Mouse (Mus musculus) monocyte, adult 2 months (primary cell): ENCODE results near the gene Col5a3.

Experiments used
- DNase-seq, 2 experiments: peaks; one replicate each; pipeline ENCODE4 v3.0.0; 2022; ENCODE audit warnings: low spot score in 2 of 2, low read depth in 1 of 2

Col5a3 gene

DNA sequence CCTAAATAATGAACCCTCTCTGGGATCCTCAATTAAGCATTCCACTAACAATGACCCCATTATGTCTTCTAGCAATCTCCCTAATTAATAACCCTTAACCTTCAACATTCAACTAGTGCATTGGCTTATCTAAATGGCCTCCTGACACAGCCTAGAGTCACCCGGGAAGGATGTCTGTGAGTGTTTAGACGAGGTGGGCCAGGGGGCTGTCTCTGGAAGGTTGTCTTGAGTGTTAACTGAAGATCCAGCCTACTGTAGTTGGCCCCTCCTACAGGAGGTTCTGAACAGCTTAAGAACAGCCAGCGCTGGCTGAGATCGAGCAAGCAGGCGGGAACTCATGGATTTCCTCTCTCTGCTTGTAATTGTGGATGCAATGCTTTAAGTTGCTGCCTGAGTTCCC lies 9.2 kb downstream of the Col5a3 start:
- no peak for DNase-seq

GRCm38 (mm10) chr9:20805159-20805495 lies 9.7 kb downstream of the Col5a3 start:
- DNase-seq: no peak

DNA sequence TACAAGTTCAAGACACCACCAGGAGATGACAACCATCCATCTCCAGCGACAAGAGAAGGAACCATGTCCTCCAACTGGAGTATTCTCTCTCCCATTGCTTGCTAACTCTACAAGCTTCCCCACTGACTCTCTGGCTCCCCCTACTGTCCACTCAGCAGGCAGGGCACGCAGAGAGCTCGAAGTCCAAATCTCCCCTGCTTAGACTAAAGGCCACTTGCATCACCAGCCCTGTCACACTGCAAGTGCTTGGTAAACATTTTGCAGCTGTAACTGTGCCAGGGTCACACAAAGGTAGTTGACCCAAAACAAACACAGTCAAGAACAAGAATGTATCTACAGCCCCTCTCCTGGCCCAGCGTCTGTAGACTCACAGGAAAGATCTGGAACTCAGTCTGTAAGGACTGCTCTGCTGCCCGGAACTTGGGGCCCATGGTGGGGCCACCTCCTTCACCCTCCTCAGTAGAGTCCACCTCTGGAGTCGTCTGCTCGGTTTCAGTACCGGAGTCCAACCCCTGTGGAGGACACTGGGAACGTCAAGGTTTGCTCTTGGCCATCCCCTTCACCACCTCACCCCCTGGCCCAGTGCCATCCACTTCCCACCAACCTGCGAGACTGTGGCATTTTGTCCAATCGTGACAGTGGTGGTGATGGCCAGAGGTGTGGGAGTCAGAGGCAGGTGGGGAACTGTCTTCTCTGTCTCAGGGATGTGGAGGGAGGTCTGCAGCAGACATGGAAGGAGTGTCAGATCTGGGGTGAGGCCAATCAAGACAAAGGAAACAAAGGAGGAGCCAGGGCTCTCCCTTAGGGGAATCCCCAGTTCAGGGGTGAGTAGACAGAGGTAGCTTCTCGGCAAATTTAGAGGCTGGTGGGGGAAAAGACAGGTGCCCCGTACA lies 10.4 kb downstream of the Col5a3 start:
- peak in 1 of 2 experiments; percentile 11 for DNase-seq

DNA sequence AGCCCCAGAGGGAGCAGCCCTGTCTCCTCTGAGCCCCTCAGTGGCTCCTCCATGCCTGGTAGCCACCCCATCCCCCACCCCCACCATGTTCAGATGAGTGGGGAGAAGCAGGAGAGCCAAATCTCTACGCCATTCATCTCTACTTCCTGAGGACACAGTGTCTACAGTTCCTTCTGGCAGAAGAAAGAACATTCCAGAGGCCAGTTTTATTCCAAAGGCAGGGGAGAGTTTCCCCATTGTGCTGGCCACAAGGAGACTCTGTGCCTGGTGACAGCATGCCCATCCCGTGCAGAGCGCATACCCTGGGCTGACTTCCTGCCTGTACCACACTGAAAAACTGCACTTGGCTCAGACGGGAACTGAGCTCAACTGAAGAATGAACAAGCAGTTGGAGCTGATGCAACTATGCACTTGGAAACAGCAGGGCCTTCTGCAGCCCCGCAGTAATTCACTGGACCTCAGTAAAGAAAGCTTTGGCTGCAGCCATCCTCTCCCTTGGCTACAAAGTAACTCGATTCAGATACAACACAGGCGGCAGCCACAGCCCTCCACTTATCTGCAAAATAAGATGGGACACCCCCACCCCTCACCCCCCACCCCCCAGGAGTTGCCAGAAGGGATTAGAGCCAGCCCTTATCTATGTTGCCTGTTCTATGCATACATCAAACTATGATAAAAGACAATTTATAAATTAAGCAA lies 20.6 kb downstream of the Col5a3 start:
- no peak for DNase-seq

- no peak for DNase-seq
Measured at GRCm38 (mm10) chr9:20790345-20790744, 24.5 kb downstream of the Col5a3 start.

DNA sequence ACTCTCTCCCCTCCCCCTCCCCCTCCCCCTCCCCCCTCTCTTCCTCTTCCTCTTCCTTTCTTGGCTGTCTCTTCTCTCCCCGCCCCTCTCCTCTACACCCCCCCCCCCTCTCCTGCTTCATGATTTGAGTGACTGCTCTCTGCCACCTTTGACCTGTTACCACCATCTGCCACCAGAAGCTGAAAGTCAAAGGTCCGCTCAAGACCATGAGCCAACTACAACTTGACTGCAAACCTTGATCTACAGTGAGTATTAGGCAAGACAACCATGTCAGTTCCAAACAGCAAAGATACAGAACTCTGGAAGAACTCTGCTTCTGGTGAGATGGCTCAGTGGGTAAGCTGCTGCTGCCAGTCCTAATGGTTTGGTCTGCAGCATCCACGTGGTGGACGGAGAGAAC lies 25.2 kb downstream of the Col5a3 start:
- no peak for DNase-seq

DNA sequence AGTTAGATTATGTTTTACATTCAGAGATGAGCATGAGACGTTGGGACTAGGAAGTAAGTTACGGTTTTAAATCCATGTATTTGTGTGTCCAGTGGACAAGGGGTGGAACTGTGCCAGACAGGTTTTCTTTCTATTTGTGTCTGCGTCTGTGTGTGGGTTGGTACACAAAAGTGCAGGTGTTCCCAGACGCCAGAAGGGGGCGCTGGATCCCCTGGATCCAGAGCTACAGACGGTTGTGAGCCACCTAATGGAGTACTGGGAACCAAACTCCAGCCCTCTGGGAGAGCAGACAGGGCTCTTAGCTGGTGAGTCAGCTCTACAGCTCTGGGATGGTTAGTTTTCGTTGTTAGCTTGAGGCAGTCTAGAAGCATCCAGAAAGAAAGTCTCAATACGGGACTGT lies 26.9 kb downstream of the Col5a3 start:
- DNase-seq: no peak

- no peak for DNase-seq
Measured at GRCm38 (mm10) chr9:20785055-20785454, 29.8 kb downstream of the Col5a3 start.

DNA sequence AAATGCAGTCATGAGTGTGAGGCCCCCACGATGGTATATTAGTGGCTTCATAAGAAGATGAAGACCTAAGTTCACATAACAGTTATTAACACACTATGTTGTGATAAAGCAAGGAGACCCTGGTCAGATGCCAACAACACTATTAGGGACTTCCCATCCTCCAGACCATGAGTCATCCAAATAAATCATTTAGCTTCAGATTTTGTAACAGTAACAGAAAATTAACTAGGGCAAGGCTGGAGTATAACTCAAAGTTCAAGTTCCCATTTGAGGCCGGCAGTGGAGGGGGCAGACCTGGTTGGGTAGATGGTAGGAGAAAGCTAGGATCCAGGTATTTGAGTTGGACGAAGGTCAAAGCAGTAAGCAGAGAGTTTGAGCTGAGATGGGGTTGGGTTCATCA lies 33.6 kb downstream of the Col5a3 start:
- no peak for DNase-seq

DNA sequence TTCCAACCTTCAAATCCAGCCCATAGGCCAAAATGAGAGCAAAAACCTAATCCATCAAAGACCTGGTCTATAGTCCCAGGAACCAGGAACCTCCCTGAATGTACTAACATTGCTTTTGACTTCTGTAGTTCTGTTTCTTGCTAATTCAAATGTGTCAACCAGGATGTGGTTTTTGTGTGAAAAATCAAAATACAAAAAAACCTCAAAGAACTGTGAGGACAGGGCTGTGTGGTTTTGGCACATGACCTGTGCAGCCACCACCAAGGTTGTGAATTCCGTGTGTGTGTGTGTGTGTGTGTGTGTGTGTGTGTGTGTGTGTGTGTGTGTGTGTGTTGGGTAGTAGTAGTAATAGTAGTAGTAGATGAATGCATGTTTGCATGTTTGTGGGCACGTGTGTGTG lies 49.6 kb downstream of the Col5a3 start:
- DNase-seq: no peak

- no peak for DNase-seq
Measured at GRCm38 (mm10) chr9:20763099-20763498, 51.8 kb downstream of the Col5a3 start.

GRCm38 (mm10) chr9:20762197-20762961 lies 52.5 kb downstream of the Col5a3 start:
- no peak for DNase-seq

GRCm38 (mm10) chr9:20761388-20761787 lies 53.5 kb downstream of the Col5a3 start:
- DNase-seq: no peak

DNA sequence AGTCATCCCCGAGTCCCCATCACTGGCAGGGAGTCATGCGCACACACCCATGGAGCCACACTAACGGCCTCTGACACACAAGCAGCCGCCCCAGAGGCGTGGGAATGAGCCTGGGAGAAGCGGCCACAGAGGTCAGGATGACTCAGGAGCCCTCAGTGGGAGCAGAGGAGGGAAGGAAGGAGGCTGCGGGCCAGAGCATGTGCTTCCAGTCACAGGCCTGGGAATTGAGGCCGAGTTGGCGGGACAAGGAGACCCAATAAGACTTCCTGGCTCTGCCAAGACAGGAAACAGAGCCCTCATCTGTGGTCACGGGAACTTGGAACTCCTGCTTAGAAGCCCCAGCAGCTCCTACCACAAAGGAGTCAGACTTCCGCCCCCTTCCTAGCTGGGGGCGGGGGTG lies 54.1 kb downstream of the Col5a3 start:
- no peak for DNase-seq

- DNase-seq: no peak
Measured at GRCm38 (mm10) chr9:20758896-20759295, 56.0 kb downstream of the Col5a3 start.

DNA sequence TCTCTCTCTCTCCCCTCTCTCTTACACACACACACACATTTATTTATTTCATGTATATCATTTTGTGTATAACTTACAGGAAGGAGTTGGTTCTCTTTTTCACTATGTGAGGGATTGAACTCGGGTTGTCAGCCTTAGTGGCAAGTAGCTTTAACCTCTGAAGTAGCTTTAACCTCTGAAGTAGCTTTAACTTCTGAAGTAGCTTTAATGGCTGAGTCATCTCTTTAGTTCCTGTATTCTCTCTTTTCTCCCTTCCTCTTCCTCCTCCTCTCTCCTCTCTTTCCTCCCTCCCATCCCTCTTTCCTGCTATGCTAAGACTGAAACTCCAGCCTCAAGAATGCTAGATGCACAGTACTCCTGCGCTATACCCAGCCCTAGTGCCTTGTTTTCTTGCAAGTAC lies 56.6 kb downstream of the Col5a3 start:
- no peak for DNase-seq

DNA sequence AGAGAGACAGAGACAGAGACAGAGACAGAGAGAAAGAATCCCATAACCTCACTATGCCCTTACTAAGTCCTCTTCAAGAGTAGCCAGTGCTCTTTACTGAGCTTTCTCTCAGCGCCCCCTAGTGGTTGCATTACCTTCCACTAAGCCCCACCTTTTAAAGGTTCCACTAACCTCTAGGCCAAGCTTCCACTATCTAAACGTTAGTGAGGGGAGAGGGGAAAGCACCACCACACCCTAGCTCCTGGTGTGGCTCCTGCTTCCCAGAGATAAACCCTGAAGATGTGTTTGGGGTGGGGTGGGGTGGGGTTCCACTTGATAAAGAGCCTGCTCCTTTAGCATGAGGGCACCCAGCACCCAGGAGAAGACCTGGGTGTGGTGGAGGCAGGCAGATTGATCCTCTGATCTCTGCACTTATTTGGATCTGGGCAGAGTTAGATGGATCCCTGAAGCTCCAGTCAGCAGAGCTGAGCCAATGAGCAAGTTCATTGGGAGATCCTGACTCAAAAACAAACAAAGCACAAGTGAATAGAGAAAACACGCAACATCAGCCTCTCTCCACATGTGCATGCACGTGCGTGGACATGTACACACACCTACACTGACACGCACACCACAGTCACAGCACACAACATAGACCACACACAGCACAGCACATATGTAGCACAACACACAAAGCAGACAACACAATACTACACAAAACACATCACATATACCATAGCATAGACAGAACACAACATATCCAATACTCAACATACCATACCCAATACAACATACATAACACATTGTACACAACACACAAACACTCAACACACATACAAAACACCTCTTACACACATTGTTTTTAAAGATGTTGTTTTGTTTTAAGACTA lies 57.5 kb downstream of the Col5a3 start:
- peak in 1 of 2 experiments; percentile 25 for DNase-seq

GRCm38 (mm10) chr9:20756081-20756700 lies 58.7 kb downstream of the Col5a3 start:
- DNase-seq: no peak

GRCm38 (mm10) chr9:20754335-20754734 lies 60.5 kb downstream of the Col5a3 start:
- DNase-seq: no peak

DNA sequence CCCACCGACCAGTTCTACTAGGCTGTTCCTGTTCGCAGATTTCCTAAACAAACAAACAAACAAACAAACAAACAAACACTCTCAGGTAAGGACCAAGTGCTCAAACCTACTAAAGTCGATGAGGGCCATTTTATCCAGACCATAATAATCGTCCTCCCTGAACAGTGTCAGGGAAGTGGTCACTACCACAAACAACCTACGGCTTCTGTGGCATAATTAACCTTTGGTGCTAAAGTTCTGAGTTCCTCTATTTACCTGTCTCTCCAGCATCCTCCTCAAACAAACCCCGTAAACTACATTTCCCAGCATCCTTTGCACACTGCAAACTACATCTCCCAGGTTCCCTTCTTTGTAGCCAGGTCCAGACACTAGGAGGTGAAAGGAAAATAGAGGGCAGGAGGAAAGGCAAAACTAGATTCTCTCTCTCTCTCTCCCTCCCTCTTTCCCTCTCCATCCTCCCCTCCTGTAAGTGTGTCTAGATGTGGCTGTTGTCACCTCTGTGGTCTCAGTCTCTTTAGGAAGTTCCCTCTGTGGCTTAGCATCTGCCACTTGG lies 63.3 kb downstream of the Col5a3 start:
- no peak for DNase-seq
